Mouse (Mus musculus): ENCODE results near the gene Slc6a11.

DNA sequence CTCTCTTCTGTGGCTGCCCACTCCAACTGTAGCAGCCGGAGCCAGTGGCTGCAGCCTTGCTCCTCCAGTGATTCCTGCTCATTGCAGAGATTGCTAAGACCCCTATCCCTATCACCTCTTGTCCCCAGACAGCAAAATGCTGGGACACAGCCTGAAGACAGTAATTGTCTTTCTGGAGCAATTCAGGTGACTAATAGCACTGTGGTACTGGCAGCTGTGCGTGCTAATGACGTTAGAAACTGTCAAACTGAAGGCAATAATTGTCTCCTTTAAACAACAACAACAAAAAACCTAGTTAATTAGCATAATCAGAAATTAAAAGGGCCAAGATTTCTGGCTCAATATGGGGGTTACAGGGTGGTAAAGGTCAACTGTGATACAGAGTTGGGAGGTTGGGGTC is 133.0 kb downstream of the Slc6a11 start:
- no peak for TF ChIP-seq POLR2A (IDR thresholded peaks at IDR 0.05; ENCODE audit: extremely low read depth, insufficient read depth, low read length)
- no peak for TF ChIP-seq CTCF (IDR thresholded peaks at IDR 0.05; ENCODE audit: low read depth, low read length)
